Mouse (Mus musculus): ENCODE results near the gene Zfp791. TPM values are rescaled to one million over a fixed set of nuclear protein-coding genes. Genes with fewer than 3 reads are reported as not detected.

Zfp791 gene
- total and polyA plus RNA-seq, 3 experiments = 1.00 to 2.6 (median 1.6) TPM

- intact Hi-C loops (cut with DNase I) = loop anchor here (5.0 kb wide), 3 partner anchors 36 to 424 kb away; partner anchors contain the start of genes Orc6 and Vps35
- H3K79me2 ChIP-seq (replicated peaks; ENCODE audit: control insufficient read depth, insufficient read depth, low read length) = peaks cover 3% of the 10 kb centered on the region; the same call in 1 of the 2 replicates
- peak in 1 of 2 experiments; percentile 63 for DNase-seq
Observed at GRCm38 (mm10) chr8:85081216-85081555, 41.7 kb downstream of the Zfp791 start, which contains the start of gene Wdr83. TSS of gene Wdr83 (minus strand) at chr8:85081306.

DNA sequence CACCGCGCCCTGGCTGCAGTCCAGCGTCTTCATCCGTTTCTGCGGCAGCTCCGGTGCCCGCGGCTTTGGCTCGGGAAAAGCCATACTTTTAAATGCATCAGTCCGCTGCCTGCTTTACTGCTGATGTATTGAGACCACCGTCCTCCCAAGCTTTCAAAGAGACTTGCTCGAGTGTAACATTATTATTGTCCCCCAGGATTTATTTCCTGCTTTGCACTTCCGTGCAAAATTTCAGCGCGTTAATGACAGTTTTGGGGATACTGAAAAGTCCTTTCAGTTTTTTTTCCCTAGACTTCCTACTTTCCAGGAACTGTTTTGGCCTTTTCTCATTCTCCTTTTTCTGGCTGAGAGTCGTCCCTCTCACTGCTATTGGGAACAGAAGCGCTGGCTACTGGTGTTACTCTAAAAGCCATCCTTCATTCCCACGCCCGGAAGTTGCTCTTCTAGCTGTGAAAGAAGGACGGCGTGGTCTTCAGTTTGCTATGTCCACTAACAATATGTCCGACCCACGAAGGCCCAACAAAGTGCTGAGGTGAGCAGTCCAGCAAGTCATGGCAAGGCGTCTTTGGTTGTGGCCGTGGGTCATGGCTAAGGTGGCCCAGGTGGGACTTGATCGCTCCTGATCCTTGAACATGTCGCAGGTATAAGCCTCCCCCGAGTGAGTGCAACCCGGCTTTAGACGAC lies 42.2 kb downstream of the Zfp791 start, which contains the start of gene Wdr83os:
Wdr83os (plus strand) TSS at position 209 of the 684 bp plus-strand sequence.
- intact Hi-C loops (cut with DNase I) = loop anchor here (5.0 kb wide), 3 partner anchors 37 to 423 kb away; partner anchors contain the start of genes Orc6 and Vps35
- peak within 1 kb of the TSS; percentile 94 for H3K9ac ChIP-seq (ENCODE audit: low read depth, low read length)
- WGBS = under 1% methylated on average over 30 of the region's 30 CpGs
- H3K4me3 ChIP-seq = peak within 1 kb of the TSS; percentile 99
- peak within 1 kb of the TSS; percentile 81 for H3K27ac ChIP-seq
- peak; percentile 68 to 69 for DNase-seq
- H3K27me3 ChIP-seq (ENCODE audit: control insufficient read depth, insufficient read depth, low read length) = no peaks in the 10 kb centered on the region
- TF ChIP-seq EP300 (IDR thresholded peaks at IDR 0.05; ENCODE audit: insufficient read depth, low read depth, low read length) (no peak), POLR2A (IDR thresholded peaks at IDR 0.05; ENCODE audit: insufficient read depth, low read depth, low read length) (no peak; the same call in 1 of the 2 replicates), CTCF (IDR thresholded peaks at IDR 0.05) (no peak)
- H3K79me2 ChIP-seq (replicated peaks; ENCODE audit: control insufficient read depth, insufficient read depth, low read length) = peaks cover 3% of the 10 kb centered on the region; the same call in 1 of the 2 replicates
- no peaks in the 10 kb centered on the region for H3K36me3 ChIP-seq (ENCODE audit: control insufficient read depth, insufficient read depth, low read length)
- H3K4me1 ChIP-seq (ENCODE audit: control insufficient read depth, insufficient read depth, low read length) = peaks cover 11% of the 10 kb centered on the region

More at GRCm38 (mm10) chr8:85081216-85081555, 41.7 kb downstream of the Zfp791 start, which contains the start of gene Wdr83:
- Histone ChIP-seq H3K4me3 (peak within 1 kb of the TSS; percentile 99), H3K27me3 (ENCODE audit: control insufficient read depth, insufficient read depth, low read length) (no peaks in the 10 kb centered on the region), H3K4me1 (ENCODE audit: control insufficient read depth, insufficient read depth, low read length) (peaks cover 11% of the 10 kb centered on the region), H3K9ac (ENCODE audit: low read depth, low read length) (peak within 1 kb of the TSS; percentile 94), H3K36me3 (ENCODE audit: control insufficient read depth, insufficient read depth, low read length) (no peaks in the 10 kb centered on the region), H3K27ac (peak within 1 kb of the TSS; percentile 81)
- TF ChIP-seq EP300 (IDR thresholded peaks at IDR 0.05; ENCODE audit: insufficient read depth, low read depth, low read length) (no peak), POLR2A (IDR thresholded peaks at IDR 0.05; ENCODE audit: insufficient read depth, low read depth, low read length) (no peak), CTCF (IDR thresholded peaks at IDR 0.05) (no peak)
- WGBS = 0% methylated on average over 9 of the region's 9 CpGs

GRCm38 (mm10) chr8:85080214-85080531 lies 42.7 kb downstream of the Zfp791 start:
- WGBS = under 1% methylated on average over 25 of the region's 25 CpGs
- intact Hi-C loops (cut with DNase I) = loop anchor here (5.0 kb wide), 3 partner anchors 37 to 423 kb away; partner anchors contain the start of genes Orc6 and Vps35
- peak overlapping the region; percentile 94 for H3K9ac ChIP-seq (ENCODE audit: low read depth, low read length)
- peak overlapping the region; percentile 81 for H3K27ac ChIP-seq
- H3K79me2 ChIP-seq (replicated peaks; ENCODE audit: control insufficient read depth, insufficient read depth, low read length) = peaks cover 3% of the 10 kb centered on the region; the same call in 1 of the 2 replicates
- no peaks in the 10 kb centered on the region for H3K27me3 ChIP-seq (ENCODE audit: control insufficient read depth, insufficient read depth, low read length)
- no peaks in the 10 kb centered on the region for H3K36me3 ChIP-seq (ENCODE audit: control insufficient read depth, insufficient read depth, low read length)
- peak in 1 of 2 experiments; percentile 70 for DNase-seq
- H3K4me3 ChIP-seq = peak overlapping the region; percentile 99
- H3K4me1 ChIP-seq (ENCODE audit: control insufficient read depth, insufficient read depth, low read length) = peaks cover 11% of the 10 kb centered on the region
- TF ChIP-seq EP300 (IDR thresholded peaks at IDR 0.05; ENCODE audit: insufficient read depth, low read depth, low read length) (no peak), CTCF (IDR thresholded peaks at IDR 0.05) (no peak), POLR2A (IDR thresholded peaks at IDR 0.05; ENCODE audit: insufficient read depth, low read depth, low read length) (no peak)

DNA sequence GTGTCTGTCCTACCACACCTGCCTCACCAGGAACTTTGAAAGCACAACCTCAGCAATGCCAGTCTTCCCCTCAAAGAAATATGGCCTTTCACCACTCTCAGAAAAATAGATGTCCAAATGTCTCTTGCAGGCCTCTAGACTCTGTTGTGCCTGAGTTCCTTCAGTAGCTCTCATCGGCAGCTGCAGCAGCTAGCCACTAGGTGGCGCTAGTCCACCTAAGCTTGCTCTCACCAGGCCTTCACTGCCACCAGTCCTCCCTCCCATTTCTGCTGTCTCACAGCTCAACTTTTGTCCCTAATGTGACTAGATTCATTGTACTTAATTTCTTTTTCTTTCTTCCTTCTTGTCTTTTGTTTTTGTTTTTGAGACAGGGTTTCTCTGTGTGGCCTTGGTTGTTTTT lies 45.9 kb downstream of the Zfp791 start:
- H3K79me2 ChIP-seq (replicated peaks; ENCODE audit: control insufficient read depth, insufficient read depth, low read length) = peaks cover 3% of the 10 kb centered on the region; the same call in 1 of the 2 replicates
- H3K27ac ChIP-seq = no peak overlapping the region
- no peak overlapping the region for H3K4me3 ChIP-seq
- peaks cover 9% of the 10 kb centered on the region for H3K4me1 ChIP-seq (ENCODE audit: control insufficient read depth, insufficient read depth, low read length)
- no peaks in the 10 kb centered on the region for H3K36me3 ChIP-seq (ENCODE audit: control insufficient read depth, insufficient read depth, low read length)
- WGBS = 2% methylated on average over 2 of the region's 2 CpGs
- intact Hi-C loops (cut with DNase I) = loop anchor here (2.0 to 10.0 kb wide), 3 partner anchors 94 to 478 kb away; partner anchors contain the start of genes 4921524J17Rik and Dnaja2
- H3K27me3 ChIP-seq (ENCODE audit: control insufficient read depth, insufficient read depth, low read length) = no peaks in the 10 kb centered on the region
- TF ChIP-seq POLR2A (IDR thresholded peaks at IDR 0.05; ENCODE audit: insufficient read depth, low read depth, low read length) = no peak
- TF ChIP-seq EP300 (IDR thresholded peaks at IDR 0.05; ENCODE audit: insufficient read depth, low read depth, low read length) = peak; percentile 80; the same call in 1 of the 2 replicates
- no peak; the same call in 1 of the 2 replicates for TF ChIP-seq CTCF (IDR thresholded peaks at IDR 0.05)
- no peak overlapping the region for H3K9ac ChIP-seq (ENCODE audit: low read depth, low read length)
- DNase-seq = peak; percentile 70 to 77

DNA sequence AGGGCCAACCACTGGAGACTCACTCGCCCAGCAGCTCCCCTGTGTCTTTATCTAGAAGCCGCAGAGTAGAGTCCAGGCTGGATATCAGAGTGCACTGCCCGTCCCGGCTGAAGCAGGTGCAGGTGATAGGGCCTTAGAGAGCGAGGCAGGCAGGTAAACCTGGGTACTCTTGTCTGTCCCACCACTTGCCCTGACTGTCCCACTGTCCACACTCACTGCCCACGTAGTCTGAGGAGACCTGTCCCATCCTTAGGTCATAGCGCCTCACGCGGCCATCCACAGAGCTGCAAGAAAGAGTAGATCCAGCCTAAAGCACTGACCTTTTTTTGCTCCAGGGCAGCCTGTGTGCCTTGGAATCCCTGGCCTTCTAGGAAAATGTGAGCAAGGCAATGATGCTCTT lies 46.9 kb downstream of the Zfp791 start:
- 77% methylated on average over 9 of the region's 9 CpGs for WGBS
- DNase-seq = peak; percentile 30 to 56
- intact Hi-C loops (cut with DNase I) = loop anchor here (2.0 to 10.0 kb wide), 3 partner anchors 95 to 479 kb away; partner anchors contain the start of genes 4921524J17Rik and Dnaja2

More for the DNA sequence above, 46.9 kb downstream of the Zfp791 start:
- Histone ChIP-seq H3K79me2 (replicated peaks; ENCODE audit: control insufficient read depth, insufficient read depth, low read length) (peaks cover 3% of the 10 kb centered on the region; the same call in 1 of the 2 replicates), H3K27me3 (ENCODE audit: control insufficient read depth, insufficient read depth, low read length) (no peaks in the 10 kb centered on the region), H3K9ac (ENCODE audit: low read depth, low read length) (no peak overlapping the region), H3K36me3 (ENCODE audit: control insufficient read depth, insufficient read depth, low read length) (no peaks in the 10 kb centered on the region), H3K27ac (no peak overlapping the region), H3K4me3 (no peak overlapping the region), H3K4me1 (ENCODE audit: control insufficient read depth, insufficient read depth, low read length) (peaks cover 6% of the 10 kb centered on the region)
- TF ChIP-seq EP300 (IDR thresholded peaks at IDR 0.05; ENCODE audit: insufficient read depth, low read depth, low read length) = no peak
- peak; percentile 65 for TF ChIP-seq CTCF (IDR thresholded peaks at IDR 0.05)
